Mouse (Mus musculus) limb, embryonic 11.5 days (tissue): ENCODE results near the gene Terb2. TPM values are rescaled to one million over a fixed set of nuclear protein-coding genes. Genes with fewer than 3 reads are reported as not detected.

ENCODE experiments used
- ATAC-seq: fragments of 200-750 bp; cut with Nextera tagmentation; 2 replicates; pipeline ENCODE4 v1.8.0; 2017; ENCODE audit warnings: low read depth; ENCODE audit not compliant: insufficient number of reproducible peaks, low FRiP score, low TSS enrichment
- DNase-seq: peaks from one replicate; pipeline ENCODE4 v3.0.0-alpha.2; 2015; ENCODE audit warnings: low spot score
- H3K27ac ChIP-seq: fragments of 300-500 bp; sonication (generic); replicated peaks from 2 replicates; pipeline ENCODE4 v1.5.1; 2014; ENCODE audit warnings: low read depth, mild to moderate bottlenecking, low read length
- H3K27me3 ChIP-seq: fragments of 300-500 bp; sonication (generic); 2 replicates; pipeline ENCODE4 v1.6.1; 2014; ENCODE audit warnings: mild to moderate bottlenecking, low read length, mixed read lengths; ENCODE audit not compliant: control insufficient read depth, insufficient read depth
- H3K36me3 ChIP-seq: fragments of 300-500 bp; sonication (generic); 2 replicates; pipeline ENCODE4 v1.6.1; 2014; ENCODE audit warnings: mild to moderate bottlenecking, low read length, moderate library complexity, mixed read lengths; ENCODE audit not compliant: control insufficient read depth, insufficient read depth
- H3K4me1 ChIP-seq: fragments of 300-500 bp; sonication (generic); 2 replicates; pipeline ENCODE4 v1.6.1; 2014; ENCODE audit warnings: low read length, mixed read lengths; ENCODE audit not compliant: control insufficient read depth, insufficient read depth
- H3K4me2 ChIP-seq: fragments of 300-500 bp; sonication (generic); 2 replicates; pipeline ENCODE4 v1.6.1; 2014; ENCODE audit warnings: low read depth, mild to moderate bottlenecking, moderate library complexity; ENCODE audit not compliant: severe bottlenecking
- H3K4me3 ChIP-seq: fragments of 300-500 bp; sonication (generic); 2 replicates; pipeline ENCODE4 v1.5.1; 2014; ENCODE audit warnings: low read depth, low read length
- H3K9ac ChIP-seq: fragments of 300-500 bp; sonication (generic); 2 replicates; pipeline ENCODE4 v1.6.1; 2014; ENCODE audit warnings: mild to moderate bottlenecking, low read length
- H3K9me3 ChIP-seq: fragments of 300-500 bp; sonication (generic); 2 replicates; pipeline ENCODE4 v1.6.1; 2016; ENCODE audit warnings: low read length; ENCODE audit not compliant: control insufficient read depth
- WGBS: fragments of 180-500 bp; shearing (Covaris S2); extraction: QIAGEN DNeasy Blood & Tissue Kit; methylation state at CpG from one replicate; pipeline ENCODE4 v1.1.7; 2014; 5-methylcytosine and 5-hydroxymethylcytosine counted together
- polyA plus RNA-seq: library from polyadenylated mRNA; unstranded; fragments of >200 nt; fragmentation: Nextera tagmentation; extraction: Ambion mirVana; gene quantifications from 2 replicates; pipeline ENCODE4 v1.2.1, GENCODE M21; 2014

The Terb2 gene
- not detected in 2 replicates for polyA plus RNA-seq

DNA sequence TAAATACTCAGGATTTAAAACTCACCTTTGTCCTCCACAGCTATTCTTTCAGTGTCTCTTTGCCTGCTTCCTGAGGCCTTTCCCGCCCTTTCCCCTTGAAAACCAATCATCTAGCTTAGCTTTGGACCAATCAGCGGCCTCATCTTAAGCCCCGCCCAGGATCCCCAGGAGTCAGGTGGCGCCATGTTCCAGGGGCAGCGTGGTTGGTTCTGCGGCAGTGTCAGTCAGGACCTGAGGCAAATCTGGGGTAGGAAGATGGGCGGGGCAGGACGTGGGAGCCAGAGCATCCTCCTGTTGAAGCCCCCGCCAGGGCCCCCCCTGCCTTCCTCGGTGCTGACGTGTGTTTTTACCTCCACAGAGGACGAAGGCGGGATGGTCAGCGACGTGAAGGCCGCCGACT lies at the start of gene Terb2, which contains the start of gene Patl2:
TSS of gene Terb2 (plus strand) at position 167 of the 400 bp plus-strand sequence.
TSS of gene Patl2 (minus strand) at position 84 of the 400 bp plus-strand sequence.
- Histone ChIP-seq H3K36me3 (no peaks in the 10 kb centered on the region), H3K9ac (no peak within 1 kb of the TSS), H3K4me3 (no peak within 1 kb of the TSS), H3K27me3 (no peaks in the 10 kb centered on the region), H3K27ac (no peak within 1 kb of the TSS), H3K9me3 (no peaks in the 10 kb centered on the region), H3K4me2 (no peak within 1 kb of the TSS), H3K4me1 (no peaks in the 10 kb centered on the region)
- DNase-seq = no peak
- ATAC-seq = no peak
- WGBS = 80% methylated on average over 17 of the region's 17 CpGs

DNA sequence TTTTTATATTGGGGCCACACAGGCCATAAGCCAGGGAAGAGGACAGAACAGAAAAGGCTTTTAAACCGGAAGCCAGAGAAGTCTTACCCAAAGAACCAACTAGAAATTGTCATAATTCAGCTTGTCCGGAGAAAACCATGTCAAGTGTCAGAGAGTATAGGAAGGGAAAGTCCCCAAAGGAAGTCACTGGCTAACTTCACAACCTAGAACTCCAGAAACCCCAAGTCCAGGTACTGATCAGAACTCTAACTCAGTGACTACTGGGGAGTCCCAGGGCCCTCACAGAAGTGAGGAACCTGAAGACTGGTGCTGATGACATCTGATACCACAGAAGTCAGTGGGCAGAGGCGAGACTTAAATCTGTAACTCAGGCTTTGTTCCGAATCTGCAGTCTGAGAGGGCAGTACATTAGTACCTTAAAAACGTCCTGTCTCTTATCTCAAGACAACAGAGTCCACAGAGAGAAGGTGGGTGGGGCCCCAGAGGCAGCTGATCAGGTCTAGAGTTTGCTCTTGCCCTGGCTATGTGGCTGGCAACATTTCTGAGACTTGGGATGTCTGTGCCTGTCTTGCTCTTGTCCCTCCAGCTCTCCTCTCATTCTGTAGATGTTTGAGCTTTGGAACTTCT lies 48.1 kb upstream of the Terb2 start:
- no peak overlapping the region for H3K4me3 ChIP-seq
- 68% methylated on average over 5 of the region's 5 CpGs for WGBS
- H3K4me2 ChIP-seq = no peak overlapping the region
- no peaks in the 10 kb centered on the region for H3K9me3 ChIP-seq
- ATAC-seq (no peak), DNase-seq (no peak)
- H3K36me3 ChIP-seq = no peaks in the 10 kb centered on the region
- H3K4me1 ChIP-seq = no peaks in the 10 kb centered on the region
- no peak overlapping the region for H3K9ac ChIP-seq
- H3K27ac ChIP-seq = no peak overlapping the region
- no peaks in the 10 kb centered on the region for H3K27me3 ChIP-seq

DNA sequence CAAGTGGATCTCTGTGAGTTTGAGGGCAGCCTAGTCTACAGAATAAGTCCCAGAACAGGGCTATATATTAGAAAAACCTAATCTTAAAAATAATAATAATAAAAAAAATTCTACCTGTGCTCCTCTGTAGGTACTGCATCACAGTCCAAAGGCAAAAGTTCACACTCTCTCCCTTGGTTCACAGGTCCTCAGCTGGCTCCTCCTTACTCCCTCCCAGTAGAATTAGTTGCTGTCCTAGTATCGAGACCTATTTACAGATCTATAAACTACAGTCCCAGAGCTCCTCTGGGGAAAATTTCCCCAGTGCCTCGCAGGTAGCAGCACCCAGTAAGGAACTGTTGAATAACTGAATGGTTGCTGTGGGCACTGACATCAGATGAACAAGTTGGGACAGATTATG lies 45.3 kb upstream of the Terb2 start:
- no peak for DNase-seq
- H3K4me3 ChIP-seq = no peak overlapping the region
- no peaks in the 10 kb centered on the region for H3K9me3 ChIP-seq
- no peaks in the 10 kb centered on the region for H3K36me3 ChIP-seq
- no peaks in the 10 kb centered on the region for H3K4me1 ChIP-seq
- ATAC-seq = no peak
- no peak overlapping the region for H3K9ac ChIP-seq
- WGBS = 82% methylated on average over 2 of the region's 2 CpGs
- no peaks in the 10 kb centered on the region for H3K27me3 ChIP-seq
- H3K4me2 ChIP-seq = no peak overlapping the region
- H3K27ac ChIP-seq = no peak overlapping the region

DNA sequence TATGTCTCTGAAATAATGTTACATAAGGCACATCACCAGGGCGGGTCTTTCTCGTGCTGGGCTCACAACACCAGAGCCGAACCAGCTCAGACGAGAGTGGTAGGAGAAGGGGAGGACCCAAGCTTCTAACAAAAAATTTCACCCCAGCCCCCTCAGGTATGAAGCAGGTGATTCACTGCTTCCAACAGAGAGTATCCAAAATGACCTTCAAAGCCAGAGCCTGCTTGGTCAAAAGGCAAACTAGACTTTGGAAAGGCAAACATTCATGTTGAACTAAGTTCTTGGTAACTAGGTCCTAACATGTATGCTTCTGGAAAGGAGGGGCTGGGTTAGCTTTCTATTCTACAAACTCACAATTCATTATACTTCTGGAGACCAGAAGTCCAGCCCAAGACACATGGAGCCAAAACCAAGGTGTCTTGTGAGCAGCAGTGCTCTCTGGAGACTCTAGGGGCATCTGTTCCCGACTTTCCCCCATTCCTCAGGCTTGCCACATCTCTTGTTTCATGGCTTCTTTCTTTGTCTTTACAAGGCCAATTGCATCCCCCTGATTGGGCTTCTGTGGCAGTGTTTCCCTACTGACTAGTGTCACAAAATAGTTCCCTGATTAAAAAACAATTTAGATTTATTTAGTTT lies 44.6 kb upstream of the Terb2 start:
- Histone ChIP-seq H3K4me2 (no peak overlapping the region), H3K4me1 (no peaks in the 10 kb centered on the region), H3K27ac (no peak overlapping the region), H3K9me3 (no peaks in the 10 kb centered on the region), H3K9ac (no peak overlapping the region), H3K27me3 (no peaks in the 10 kb centered on the region), H3K36me3 (no peaks in the 10 kb centered on the region), H3K4me3 (no peak overlapping the region)
- 80% methylated on average over 5 of the region's 5 CpGs for WGBS
- no peak for ATAC-seq
- DNase-seq = no peak

DNA sequence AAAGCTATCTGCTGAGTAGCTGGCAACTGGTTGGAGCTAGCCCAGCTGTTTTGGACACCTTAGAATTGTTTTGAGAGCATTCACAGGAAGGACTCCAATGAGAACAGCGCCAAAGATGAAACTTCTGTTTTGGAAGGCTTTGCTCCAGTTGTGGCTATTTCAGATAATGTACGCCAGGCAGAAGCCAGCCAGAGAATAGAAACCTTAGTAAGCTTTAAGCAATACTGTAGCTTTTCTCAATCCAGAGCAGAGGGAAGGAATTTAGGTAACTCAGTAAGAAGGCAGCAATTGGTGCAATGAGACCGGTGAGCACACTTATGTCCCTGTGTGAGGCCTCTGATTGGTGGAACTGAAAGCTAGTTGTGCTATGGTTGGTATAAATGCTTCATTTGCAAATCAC lies 43.0 kb upstream of the Terb2 start:
- Histone ChIP-seq H3K36me3 (no peaks in the 10 kb centered on the region), H3K4me1 (no peaks in the 10 kb centered on the region), H3K4me2 (no peak overlapping the region), H3K9ac (no peak overlapping the region), H3K27me3 (no peaks in the 10 kb centered on the region), H3K27ac (no peak overlapping the region), H3K9me3 (no peaks in the 10 kb centered on the region), H3K4me3 (no peak overlapping the region)
- 93% methylated on average over 3 of the region's 3 CpGs for WGBS
- DNase-seq (no peak), ATAC-seq (no peak)

DNA sequence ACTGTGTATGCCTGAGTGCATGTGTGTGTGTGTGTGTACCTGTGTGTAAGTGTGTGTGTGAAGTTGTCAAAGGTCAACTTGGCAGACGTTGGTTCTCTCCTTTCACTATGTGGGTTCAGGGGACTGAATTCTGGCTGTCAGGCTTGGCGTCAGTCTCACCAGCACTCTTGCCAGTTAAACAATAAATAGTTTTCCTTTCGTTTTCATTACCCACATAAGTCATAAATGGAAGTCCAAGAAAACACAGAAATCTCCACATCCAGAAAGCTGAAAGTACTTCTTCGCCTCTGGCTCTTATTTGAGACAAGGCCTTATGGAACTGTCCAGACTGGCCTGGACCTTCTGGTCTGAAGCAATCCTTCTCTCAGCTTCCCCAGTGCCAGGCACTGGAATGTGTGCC lies 40.3 kb upstream of the Terb2 start:
- H3K9me3 ChIP-seq = no peaks in the 10 kb centered on the region
- no peak overlapping the region for H3K4me2 ChIP-seq
- H3K27ac ChIP-seq = no peak overlapping the region
- no peak for DNase-seq
- H3K4me1 ChIP-seq = no peaks in the 10 kb centered on the region
- no peaks in the 10 kb centered on the region for H3K27me3 ChIP-seq
- no peak overlapping the region for H3K4me3 ChIP-seq
- ATAC-seq = no peak
- 65% methylated on average over 4 of the region's 4 CpGs for WGBS
- no peaks in the 10 kb centered on the region for H3K36me3 ChIP-seq
- no peak overlapping the region for H3K9ac ChIP-seq

- Histone ChIP-seq H3K9ac (no peak overlapping the region), H3K27me3 (no peaks in the 10 kb centered on the region), H3K4me1 (no peaks in the 10 kb centered on the region), H3K36me3 (no peaks in the 10 kb centered on the region), H3K9me3 (no peaks in the 10 kb centered on the region), H3K4me3 (no peak overlapping the region), H3K4me2 (no peak overlapping the region), H3K27ac (no peak overlapping the region)
- no peak for DNase-seq
- 84% methylated on average over 6 of the region's 6 CpGs for whole genome bisulfite sequencing
- ATAC-seq = no peak
These were observed 39.4 kb upstream of the Terb2 start for GRCm38 (mm10) chr2:122146687-122147086.

GRCm38 (mm10) chr2:122147508-122148241 lies 38.4 kb upstream of the Terb2 start, which contains the start of gene B2m:
Gene B2m (plus strand): TSS chr2:122147686.
- H3K9ac ChIP-seq = peak within 1 kb of the TSS; percentile 67
- under 1% methylated on average over 40 of the region's 40 CpGs for WGBS
- no peaks in the 10 kb centered on the region for H3K9me3 ChIP-seq
- H3K27me3 ChIP-seq = no peaks in the 10 kb centered on the region
- H3K27ac ChIP-seq = no peak within 1 kb of the TSS; the same call in 1 of the 2 replicates
- ATAC-seq (peak; percentile 97), DNase-seq (peak; percentile 97)
- H3K4me2 ChIP-seq = peak within 1 kb of the TSS; percentile 64
- peak within 1 kb of the TSS; percentile 56 for H3K4me3 ChIP-seq
- no peaks in the 10 kb centered on the region for H3K36me3 ChIP-seq
- H3K4me1 ChIP-seq = no peaks in the 10 kb centered on the region
